ENCODE assay signal across 8 mouse cellular contexts in the genomic region with DNA sequence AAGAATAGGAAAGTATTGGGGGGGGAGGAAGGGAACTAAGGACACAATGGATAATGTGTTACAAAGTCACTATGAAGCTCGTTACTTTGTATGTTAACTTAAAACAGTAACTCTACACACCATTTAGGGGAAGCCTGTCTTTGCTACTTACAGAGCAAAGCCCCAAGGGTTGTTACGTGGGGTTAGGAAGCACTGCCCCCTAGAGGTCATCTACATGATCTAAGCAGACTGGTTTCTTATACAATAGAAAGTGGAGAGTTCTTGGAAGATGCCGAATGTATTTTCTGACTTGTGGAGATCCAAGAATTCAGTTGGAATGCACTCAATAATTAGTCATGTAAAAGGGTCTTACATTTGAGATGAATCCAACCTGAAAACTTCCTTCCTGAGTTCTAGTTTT. TPM values are rescaled to one million over a fixed set of nuclear protein-coding genes. Genes with fewer than 3 reads are reported as not detected.
DNase-seq lines count a peak whose midpoint lies in the region; ATAC-seq and TF ChIP-seq lines count a peak whose summit lies in the region.

No protein-coding gene starts in this region.

- H3K4me2 ChIP-seq in intestine, postnatal 0 days (replicated peaks; ENCODE audit: low read depth), result peak overlapping the region; percentile 55

- 13% methylated on average over 3 of the region's 3 CpGs for WGBS in heart, embryonic 10.5 days
- WGBS in intestine, postnatal 0 days, result 4% methylated on average over 3 of the region's 3 CpGs
- 13% methylated on average over 3 of the region's 3 CpGs for WGBS in midbrain, embryonic 10.5 days
- 4% methylated on average over 3 of the region's 3 CpGs for WGBS in spleen, adult 2 months

- peaks cover 14% of the 10 kb centered on the region for H3K4me1 ChIP-seq in heart, embryonic 10.5 days
- no peaks in the 10 kb centered on the region for H3K4me1 ChIP-seq in intestine, postnatal 0 days (replicated peaks; ENCODE audit: control insufficient read depth, insufficient read depth, low read length)
- no peaks in the 10 kb centered on the region for H3K4me1 ChIP-seq in midbrain, embryonic 10.5 days
- H3K4me1 ChIP-seq in spleen, adult 2 months (ENCODE audit: control insufficient read depth, insufficient read depth, insufficient read length), result peaks cover 2% of the 10 kb centered on the region; the same call in 1 of the 2 replicates

- ATAC-seq in intestine, postnatal 0 days, result no peak

- peak; percentile 89 for DNase-seq in heart, adult 11 months
- DNase-seq in heart, embryonic 10.5 days (ENCODE audit: low spot score), result no peak
- DNase-seq in cerebellum, postnatal 25 days, result peak; percentile 60 to 81
- DNase-seq in gastrocnemius, postnatal 10 days, result peak; percentile 61
- peak; percentile 75 for DNase-seq in left cerebral cortex, postnatal 4 days
- peak; percentile 57 for DNase-seq in midbrain, embryonic 10.5 days (ENCODE audit: low spot score)
- DNase-seq in spleen, adult 2 months (ENCODE audit: low read depth in 1 of 2, low spot score in 2 of 2), result peak; percentile 79 to 83

- no peaks in the 10 kb centered on the region for H3K36me3 ChIP-seq in heart, embryonic 10.5 days
- H3K36me3 ChIP-seq in intestine, postnatal 0 days (ENCODE audit: control insufficient read depth, insufficient read depth), result no peaks in the 10 kb centered on the region
- no peaks in the 10 kb centered on the region for H3K36me3 ChIP-seq in midbrain, embryonic 10.5 days
- H3K36me3 ChIP-seq in spleen, adult 2 months (ENCODE audit: control insufficient read depth, insufficient read depth, low read length), result no peaks in the 10 kb centered on the region

- H3K27ac ChIP-seq in heart, embryonic 10.5 days, result no peak overlapping the region
- H3K27ac ChIP-seq in intestine, postnatal 0 days (ENCODE audit: low read depth, low read length), result no peak overlapping the region
- no peak overlapping the region for H3K27ac ChIP-seq in midbrain, embryonic 10.5 days (replicated peaks)
- H3K27ac ChIP-seq in spleen, adult 2 months (ENCODE audit: insufficient read depth, low read length), result no peak overlapping the region

- no peak overlapping the region for H3K9ac ChIP-seq in intestine, postnatal 0 days (ENCODE audit: low read depth, low read length)

- no peaks in the 10 kb centered on the region for H3K9me3 ChIP-seq in heart, embryonic 10.5 days
- no peaks in the 10 kb centered on the region for H3K9me3 ChIP-seq in intestine, postnatal 0 days (ENCODE audit: control insufficient read depth)
- H3K9me3 ChIP-seq in midbrain, embryonic 10.5 days (replicated peaks), result no peaks in the 10 kb centered on the region

- TF ChIP-seq POLR2A in spleen, adult 2 months (IDR thresholded peaks at IDR 0.05; ENCODE audit: low read depth, low read length), result no peak

- TF ChIP-seq CTCF in intestine, postnatal 0 days (IDR thresholded peaks at IDR 0.05; ENCODE audit: low read depth), result peak; percentile 94
- peak; percentile 71; the same call in 1 of the 2 replicates for TF ChIP-seq CTCF in spleen, adult 2 months (IDR thresholded peaks at IDR 0.05; ENCODE audit: extremely low read depth, insufficient read depth, insufficient read length, insufficient replicate concordance)

- H3K4me3 ChIP-seq in heart, embryonic 10.5 days, result no peak overlapping the region
- H3K4me3 ChIP-seq in intestine, postnatal 0 days (ENCODE audit: low read depth, low read length), result peak overlapping the region; percentile 4; the same call in 1 of the 2 replicates
- no peak overlapping the region for H3K4me3 ChIP-seq in midbrain, embryonic 10.5 days
- no peak overlapping the region; the same call in 1 of the 2 replicates for H3K4me3 ChIP-seq in spleen, adult 2 months (ENCODE audit: extremely low read depth, insufficient read depth, insufficient read length)

- H3K27me3 ChIP-seq in heart, embryonic 10.5 days (ENCODE audit: insufficient read depth, poor library complexity, severe bottlenecking), result no peaks in the 10 kb centered on the region
- H3K27me3 ChIP-seq in intestine, postnatal 0 days (replicated peaks; ENCODE audit: control insufficient read depth, insufficient read depth, low read length), result no peaks in the 10 kb centered on the region
- no peaks in the 10 kb centered on the region; the same call in 1 of the 2 replicates for H3K27me3 ChIP-seq in midbrain, embryonic 10.5 days (ENCODE audit: low read depth, poor library complexity, severe bottlenecking)
- no peaks in the 10 kb centered on the region for H3K27me3 ChIP-seq in spleen, adult 2 months (ENCODE audit: control insufficient read depth, insufficient read depth, low read length)

- intact Hi-C loops in left cerebral cortex, postnatal 4 days (cut with DNase I), result loop anchor here (5.0 kb wide), 1 partner anchor 124 kb away; no protein-coding TSS in a partner anchor

RNA-seq across cellular contexts. Expression of gene Slc38a1, which starts 23.2 kb away (rescaled TPM):
- 90.5 and 96.2 TPM in 2 replicates for polyA plus RNA-seq in heart, embryonic 10.5 days (2016; fragmentation: Nextera tagmentation; extraction: Ambion mirVana)
- 1 to 10 TPM; 6.9 to 9.3 TPM for total RNA-seq in gastrocnemius, postnatal 10 days (2021)
- 78.6 and 79.8 TPM in 2 replicates for polyA plus RNA-seq in intestine, postnatal 0 days (2015; fragmentation: Nextera tagmentation; extraction: Ambion mirVana)
- total RNA-seq in left cerebral cortex, postnatal 4 days (2021), result 100 to 1,000 TPM; 116 to 118 TPM
- polyA plus RNA-seq in midbrain, embryonic 10.5 days (2016; fragmentation: Nextera tagmentation; extraction: Ambion mirVana), result 111 and 117 TPM in 2 replicates
- 44.4 and 61.5 TPM in 2 replicates for polyA plus RNA-seq in spleen, adult 2 months (2012; rRNA removed)

RNA-seq across cellular contexts. Expression of gene Slc38a2, which starts 33.6 kb away (rescaled TPM):
- polyA plus RNA-seq in heart, embryonic 10.5 days (2016; fragmentation: Nextera tagmentation; extraction: Ambion mirVana), result 113 and 119 TPM in 2 replicates
- total RNA-seq in gastrocnemius, postnatal 10 days (2021), result 10 to 100 TPM; 80.2 to 88.9 TPM
- polyA plus RNA-seq in intestine, postnatal 0 days (2015; fragmentation: Nextera tagmentation; extraction: Ambion mirVana), result 27.9 and 28.5 TPM in 2 replicates
- 100 to 1,000 TPM; 114 to 124 TPM for total RNA-seq in left cerebral cortex, postnatal 4 days (2021)
- polyA plus RNA-seq in midbrain, embryonic 10.5 days (2016; fragmentation: Nextera tagmentation; extraction: Ambion mirVana), result 151 and 164 TPM in 2 replicates
- 25.9 and 28.5 TPM in 2 replicates for polyA plus RNA-seq in spleen, adult 2 months (2012; rRNA removed)
